Mouse (Mus musculus): ENCODE measurements around the gene Ptpn12. TPM values are rescaled to one million over a fixed set of nuclear protein-coding genes. Genes with fewer than 3 reads are reported as not detected.

Gene Ptpn12
- 8.7 and 8.8 TPM in 2 replicates for polyA plus RNA-seq (2015; fragmentation: Nextera tagmentation; extraction: Ambion mirVana)

- Histone ChIP-seq H3K4me2 (replicated peaks; ENCODE audit: low read depth) (peak within 1 kb of the TSS; percentile 72), H3K27ac (replicated peaks) (peak within 1 kb of the TSS; percentile 98), H3K27me3 (ENCODE audit: control insufficient read depth, insufficient read depth, low read length) (no peaks in the 10 kb centered on the region), H3K4me1 (replicated peaks; ENCODE audit: control insufficient read depth, insufficient read depth) (no peaks in the 10 kb centered on the region), H3K9me3 (ENCODE audit: control insufficient read depth, low read length) (no peaks in the 10 kb centered on the region), H3K9ac (ENCODE audit: low read length) (peak within 1 kb of the TSS; percentile 93), H3K4me3 (ENCODE audit: low read depth, low read length) (peak within 1 kb of the TSS; percentile 95), H3K36me3 (ENCODE audit: control insufficient read depth, insufficient read depth, low read length) (no peaks in the 10 kb centered on the region)
- TF ChIP-seq EP300 (optimal IDR thresholded peaks at IDR 0.05), result no peak
- peak; percentile 63 for TF ChIP-seq CTCF (IDR thresholded peaks at IDR 0.05; ENCODE audit: low read depth)
- DNase-seq (ENCODE audit: low spot score) (peak; percentile 97), ATAC-seq (ENCODE audit: low FRiP score, low TSS enrichment) (peak; percentile 97)
- under 1% methylated on average over 45 of the region's 73 CpGs for WGBS
Observed at GRCm38 (mm10) chr5:21055820-21056531, at the start of gene Ptpn12. Gene Ptpn12, minus strand, starts transcription at chr5:21055911.

- no peak for DNase-seq (ENCODE audit: low spot score)
- ATAC-seq (ENCODE audit: low FRiP score, low TSS enrichment), result no peak
- Histone ChIP-seq H3K4me2 (replicated peaks; ENCODE audit: low read depth) (no peak overlapping the region), H3K4me3 (ENCODE audit: low read depth, low read length) (no peak overlapping the region), H3K9me3 (ENCODE audit: control insufficient read depth, low read length) (no peaks in the 10 kb centered on the region), H3K27ac (replicated peaks) (no peak overlapping the region), H3K27me3 (ENCODE audit: control insufficient read depth, insufficient read depth, low read length) (no peaks in the 10 kb centered on the region), H3K4me1 (replicated peaks; ENCODE audit: control insufficient read depth, insufficient read depth) (no peaks in the 10 kb centered on the region), H3K36me3 (ENCODE audit: control insufficient read depth, insufficient read depth, low read length) (no peaks in the 10 kb centered on the region), H3K9ac (ENCODE audit: low read length) (no peak overlapping the region)
- 79% methylated on average over 6 of the region's 6 CpGs for WGBS
- TF ChIP-seq EP300 (optimal IDR thresholded peaks at IDR 0.05) (no peak), CTCF (IDR thresholded peaks at IDR 0.05; ENCODE audit: low read depth) (no peak)
Observed at GRCm38 (mm10) chr5:21091179-21091578, 35.5 kb upstream of the Ptpn12 start.

- Histone ChIP-seq H3K27ac (replicated peaks) (no peak overlapping the region), H3K36me3 (ENCODE audit: control insufficient read depth, insufficient read depth, low read length) (no peaks in the 10 kb centered on the region), H3K4me3 (ENCODE audit: low read depth, low read length) (no peak overlapping the region), H3K4me2 (replicated peaks; ENCODE audit: low read depth) (no peak overlapping the region), H3K4me1 (replicated peaks; ENCODE audit: control insufficient read depth, insufficient read depth) (no peaks in the 10 kb centered on the region), H3K9me3 (ENCODE audit: control insufficient read depth, low read length) (no peaks in the 10 kb centered on the region), H3K27me3 (ENCODE audit: control insufficient read depth, insufficient read depth, low read length) (no peaks in the 10 kb centered on the region), H3K9ac (ENCODE audit: low read length) (no peak overlapping the region)
- 66% methylated on average over 2 of the region's 2 CpGs for WGBS
- DNase-seq (ENCODE audit: low spot score) (no peak), ATAC-seq (ENCODE audit: low FRiP score, low TSS enrichment) (no peak)
- TF ChIP-seq EP300 (optimal IDR thresholded peaks at IDR 0.05) (no peak), CTCF (IDR thresholded peaks at IDR 0.05; ENCODE audit: low read depth) (no peak)
Observed at GRCm38 (mm10) chr5:21057217-21057616, 1.5 kb upstream of the Ptpn12 start.

- no peak for TF ChIP-seq CTCF (IDR thresholded peaks at IDR 0.05; ENCODE audit: low read depth)
- TF ChIP-seq EP300 (optimal IDR thresholded peaks at IDR 0.05), result no peak
- Histone ChIP-seq H3K4me3 (ENCODE audit: low read depth, low read length) (peak overlapping the region; percentile 95), H3K4me2 (replicated peaks; ENCODE audit: low read depth) (peak overlapping the region; percentile 53), H3K27ac (replicated peaks) (peak overlapping the region; percentile 98), H3K36me3 (ENCODE audit: control insufficient read depth, insufficient read depth, low read length) (no peaks in the 10 kb centered on the region), H3K4me1 (replicated peaks; ENCODE audit: control insufficient read depth, insufficient read depth) (no peaks in the 10 kb centered on the region), H3K9me3 (ENCODE audit: control insufficient read depth, low read length) (no peaks in the 10 kb centered on the region), H3K27me3 (ENCODE audit: control insufficient read depth, insufficient read depth, low read length) (no peaks in the 10 kb centered on the region), H3K9ac (ENCODE audit: low read length) (peak overlapping the region; percentile 71)
- DNase-seq (ENCODE audit: low spot score) (no peak), ATAC-seq (ENCODE audit: low FRiP score, low TSS enrichment) (no peak)
- 4% methylated on average over 8 of the region's 8 CpGs for WGBS
Observed at GRCm38 (mm10) chr5:21056595-21056994, 884 bp upstream of the Ptpn12 start.

GRCm38 (mm10) chr5:21055071-21055819 is 466 bp downstream of the Ptpn12 start:
- peak overlapping the region; percentile 95 for H3K4me3 ChIP-seq (ENCODE audit: low read depth, low read length)
- H3K36me3 ChIP-seq (ENCODE audit: control insufficient read depth, insufficient read depth, low read length), result no peaks in the 10 kb centered on the region
- ATAC-seq (ENCODE audit: low FRiP score, low TSS enrichment), result peak; percentile 20
- no peaks in the 10 kb centered on the region for H3K27me3 ChIP-seq (ENCODE audit: control insufficient read depth, insufficient read depth, low read length)
- H3K27ac ChIP-seq (replicated peaks), result peak overlapping the region; percentile 98
- DNase-seq (ENCODE audit: low spot score), result peak; percentile 69
- H3K9ac ChIP-seq (ENCODE audit: low read length), result peak overlapping the region; percentile 93
- WGBS, result under 1% methylated on average over 63 of the region's 84 CpGs
- H3K4me2 ChIP-seq (replicated peaks; ENCODE audit: low read depth), result peak overlapping the region; percentile 72
- TF ChIP-seq EP300 (optimal IDR thresholded peaks at IDR 0.05) (no peak), CTCF (IDR thresholded peaks at IDR 0.05; ENCODE audit: low read depth) (no peak)
- no peaks in the 10 kb centered on the region for H3K4me1 ChIP-seq (replicated peaks; ENCODE audit: control insufficient read depth, insufficient read depth)
- no peaks in the 10 kb centered on the region for H3K9me3 ChIP-seq (ENCODE audit: control insufficient read depth, low read length)

All from stomach, postnatal 0 days (tissue).